Mouse (Mus musculus) testis, adult 2 months (tissue): ENCODE data around the gene Mcm6.

Experiments
- CTCF ChIP-seq: fragments of 200-500 bp; IDR thresholded peaks from 2 replicates; pipeline ENCODE4 v1.5.1; 2012; ENCODE audit warnings: low read depth, mild to moderate bottlenecking, inconsistent platforms, low read length, moderate library complexity; ENCODE audit not compliant: control insufficient read depth, insufficient read depth, insufficient replicate concordance
- POLR2A ChIP-seq: fragments of 200-500 bp; IDR thresholded peaks from 2 replicates; pipeline ENCODE4 v1.6.1; 2012; ENCODE audit warnings: low read depth, mild to moderate bottlenecking, inconsistent platforms, low read length, moderate library complexity; ENCODE audit not compliant: control insufficient read depth

DNA sequence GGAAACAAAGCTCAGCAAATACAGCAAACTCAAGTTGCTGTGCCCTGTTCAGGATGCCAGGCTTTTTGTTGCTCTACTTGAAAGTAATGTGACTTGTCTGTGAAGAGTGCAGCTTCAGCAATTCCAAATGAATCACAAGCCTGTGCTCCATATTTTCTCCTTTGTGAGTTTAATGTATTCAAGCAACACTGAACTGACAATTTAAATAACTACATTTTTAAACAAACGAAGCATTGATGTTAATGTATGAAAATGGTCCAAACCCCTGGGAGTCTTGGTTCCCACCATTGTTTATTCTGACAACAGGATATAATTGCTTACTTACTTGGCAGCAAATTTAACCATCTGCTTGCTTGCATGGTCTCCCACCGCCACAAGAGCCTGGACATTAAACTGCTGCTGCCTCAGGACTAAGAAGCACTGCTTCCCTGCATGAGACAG lies 45.6 kb upstream of the Mcm6 start:
- TF ChIP-seq CTCF (no peak), POLR2A (no peak)
